Mouse (Mus musculus): ENCODE data around the gene Gspt2.
"Not testable (repeated sequence)": the region's sequence is repeated elsewhere in the genome, so short reads cannot be mapped to it uniquely, and the experiment has no call there.

Gene Gspt2

DNA sequence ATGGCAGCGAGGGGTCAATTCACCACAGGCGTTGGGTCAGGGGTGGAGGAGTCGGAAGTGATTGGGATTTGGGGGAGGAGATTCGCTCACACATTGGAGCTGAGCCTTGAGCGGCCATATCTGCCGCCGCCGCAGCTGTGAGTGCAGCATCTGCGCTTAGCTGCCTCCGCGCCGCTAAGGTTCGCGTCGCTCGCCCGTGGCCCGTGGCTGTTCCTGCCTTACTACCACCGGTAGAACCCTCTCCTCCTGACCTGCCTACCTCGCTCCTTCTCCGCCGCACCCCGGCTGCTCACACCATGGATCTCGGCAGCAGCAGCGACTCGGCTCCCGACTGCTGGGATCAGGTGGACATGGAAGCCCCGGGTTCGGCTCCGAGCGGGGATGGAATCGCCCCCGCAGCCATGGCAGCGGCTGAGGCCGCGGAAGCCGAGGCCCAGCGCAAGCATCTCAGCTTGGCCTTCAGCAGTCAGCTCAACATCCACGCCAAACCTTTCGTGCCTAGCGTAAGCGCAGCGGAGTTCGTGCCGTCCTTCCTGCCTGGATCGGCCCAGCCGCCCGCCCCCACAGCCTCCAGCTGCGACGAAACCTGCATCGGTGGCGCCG, at the start of gene Gspt2:
Gspt2 (plus strand) TSS at position 109 of the 603 bp plus-strand sequence.
- peak; percentile 60 for DNase-seq (ENCODE audit: low spot score)

DNA sequence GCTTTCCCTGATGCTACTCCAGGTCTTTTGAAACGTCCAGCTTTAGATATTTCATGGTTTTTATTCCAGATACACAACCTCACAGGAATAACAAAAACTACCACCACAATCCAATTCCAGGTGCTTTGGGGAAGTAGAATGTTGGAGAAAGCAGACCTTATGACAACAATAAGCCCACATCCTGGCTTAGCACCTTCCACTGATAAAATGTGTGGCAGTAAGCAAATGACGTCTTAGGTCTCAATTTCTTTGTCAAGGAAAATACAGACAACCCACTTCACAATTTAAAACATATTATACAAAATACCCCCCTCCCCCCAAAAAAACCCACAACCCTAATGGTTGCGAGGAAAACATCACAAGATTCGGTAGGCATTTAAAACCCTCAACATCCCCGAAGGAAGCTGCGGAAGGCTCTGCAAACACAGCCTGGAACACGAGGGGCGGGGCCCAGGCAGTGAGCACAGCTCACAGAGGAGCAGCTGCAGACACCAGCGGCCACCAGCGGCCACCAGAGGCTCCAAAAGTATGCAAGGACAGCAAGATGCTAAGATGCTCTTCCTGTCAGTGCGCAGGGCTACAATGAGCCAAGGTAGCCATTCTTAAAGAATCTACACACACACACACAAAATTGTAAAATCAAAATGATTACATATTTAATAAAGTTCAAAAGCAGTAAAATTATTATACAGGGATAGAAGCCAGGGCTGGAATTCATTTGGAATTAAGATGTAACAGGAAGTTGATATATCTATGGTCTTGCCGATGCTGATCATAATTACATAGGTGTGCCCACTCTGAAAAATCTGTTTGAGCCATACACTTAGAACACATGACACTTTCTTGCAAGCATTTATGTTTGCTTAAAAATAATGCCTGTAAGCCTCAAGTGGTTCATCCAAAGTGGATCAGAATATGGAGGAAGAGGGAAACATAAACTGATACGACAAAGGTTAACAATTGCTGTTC, 10.8 kb upstream of the Gspt2 start:
- DNase-seq (ENCODE audit: low spot score) = peak; percentile 67

DNA sequence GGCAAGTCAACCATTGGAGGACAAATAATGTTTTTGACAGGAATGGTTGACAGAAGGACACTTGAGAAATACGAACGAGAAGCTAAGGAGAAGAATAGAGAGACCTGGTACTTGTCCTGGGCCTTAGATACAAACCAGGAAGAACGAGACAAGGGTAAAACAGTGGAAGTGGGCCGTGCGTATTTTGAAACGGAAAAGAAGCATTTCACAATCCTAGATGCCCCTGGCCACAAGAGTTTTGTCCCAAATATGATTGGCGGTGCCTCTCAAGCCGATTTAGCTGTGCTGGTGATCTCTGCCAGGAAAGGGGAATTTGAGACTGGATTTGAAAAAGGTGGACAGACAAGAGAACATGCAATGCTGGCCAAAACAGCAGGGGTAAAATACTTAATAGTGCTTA, 1.0 kb downstream of the Gspt2 start:
- DNase-seq (ENCODE audit: low spot score) = no peak

DNA sequence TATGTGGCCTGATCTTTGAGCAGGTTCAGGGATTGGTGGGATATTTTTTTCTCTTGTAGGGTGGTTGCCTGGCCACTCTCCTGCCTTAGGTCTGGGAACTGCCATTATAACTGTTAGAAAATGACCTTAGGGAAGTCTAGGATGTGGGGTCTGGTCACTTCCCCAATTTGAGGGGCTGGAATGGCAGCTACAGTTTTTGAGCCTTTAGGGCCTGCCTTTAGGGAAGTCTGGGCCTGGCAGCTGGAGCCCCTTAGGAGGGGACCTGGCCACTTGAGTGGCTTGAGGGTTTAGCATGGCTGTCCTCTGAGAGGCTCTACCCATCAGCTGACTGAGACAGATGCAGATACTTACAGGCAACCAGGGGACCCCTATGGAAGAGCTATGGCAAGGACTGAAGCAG, 12.7 kb downstream of the Gspt2 start:
- DNase-seq (ENCODE audit: low spot score) = no peak

DNA sequence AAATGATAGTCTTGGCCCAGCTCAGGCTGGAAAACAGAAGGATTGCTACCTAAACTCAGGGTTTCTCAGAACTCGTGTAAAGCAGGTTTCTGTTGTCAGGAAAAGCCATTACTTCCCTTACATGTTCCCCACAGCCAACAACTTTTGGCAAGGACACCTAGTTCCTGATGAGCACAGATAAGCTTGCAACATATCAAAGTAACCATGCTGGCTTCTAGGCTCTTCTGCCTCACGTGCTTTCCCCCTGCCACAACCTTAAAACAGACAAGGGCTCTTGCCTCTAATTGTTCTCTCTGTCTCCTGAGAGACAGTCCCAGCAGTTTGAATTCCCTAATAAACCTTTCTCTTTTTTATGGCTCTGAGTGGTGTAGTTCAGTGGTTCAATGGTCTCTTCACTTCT, 21.9 kb downstream of the Gspt2 start:
- DNase-seq (ENCODE audit: low spot score) = no peak

DNA sequence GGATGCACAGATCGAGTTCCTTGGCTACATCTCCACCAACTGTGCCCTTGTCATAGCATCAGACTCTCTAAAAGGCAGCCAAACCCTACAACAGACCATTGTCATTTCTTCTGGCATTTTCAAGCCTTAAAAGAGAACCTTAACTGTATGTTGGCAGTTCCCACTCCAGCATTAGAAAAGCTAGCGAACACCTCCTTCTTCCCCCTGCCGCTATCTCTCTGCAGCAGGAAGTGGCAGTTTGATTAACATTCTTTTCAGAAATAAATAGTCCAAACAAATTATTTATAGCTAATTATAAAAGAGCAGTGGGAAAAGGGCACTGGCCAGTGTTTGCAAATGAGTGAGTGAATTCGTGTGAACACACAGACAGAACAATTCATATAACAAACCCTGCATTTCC, 34.9 kb downstream of the Gspt2 start:
- no peak for DNase-seq (ENCODE audit: low spot score)

DNA sequence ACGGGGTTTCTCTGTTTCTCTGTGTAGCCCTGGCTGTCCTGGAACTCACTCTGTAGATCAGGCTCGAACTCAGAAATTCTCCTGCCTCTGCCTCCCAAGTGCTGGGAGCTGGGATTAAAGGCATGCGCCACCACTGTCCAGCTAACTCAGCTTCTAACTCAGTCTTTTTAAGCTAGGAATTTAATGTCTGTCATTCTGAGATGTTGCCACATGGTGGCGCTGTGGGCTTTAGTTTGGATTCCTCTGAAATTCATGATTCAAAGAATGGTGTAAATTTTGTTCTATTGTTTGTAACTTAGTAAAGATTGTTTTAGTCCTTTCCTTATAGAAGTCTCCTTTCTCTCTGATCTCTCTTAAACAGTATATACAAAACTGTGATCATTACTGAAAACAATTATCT, 39.1 kb downstream of the Gspt2 start:
- DNase-seq (ENCODE audit: low spot score) = peak; percentile 78

DNA sequence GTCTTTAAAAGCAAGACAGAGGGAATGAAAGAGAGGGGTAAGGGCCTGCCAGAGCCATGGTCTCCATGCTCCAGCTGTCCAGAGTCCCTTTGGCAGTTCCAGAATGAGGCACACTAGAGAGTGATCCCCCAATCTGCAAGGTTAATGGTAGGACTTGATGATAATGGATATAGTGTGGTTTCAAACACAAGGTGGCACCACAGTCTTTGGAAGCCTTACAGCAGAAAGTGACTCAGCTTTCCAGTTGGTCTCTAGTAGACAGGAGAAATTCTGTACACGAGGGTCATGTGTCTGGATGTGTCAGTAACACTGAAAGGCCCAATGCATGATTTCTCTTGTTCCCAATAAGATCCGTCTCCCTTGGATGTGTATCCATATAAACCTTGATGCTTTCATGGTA, 45.7 kb downstream of the Gspt2 start:
- not testable (repeated sequence) for DNase-seq (ENCODE audit: low spot score)

DNA sequence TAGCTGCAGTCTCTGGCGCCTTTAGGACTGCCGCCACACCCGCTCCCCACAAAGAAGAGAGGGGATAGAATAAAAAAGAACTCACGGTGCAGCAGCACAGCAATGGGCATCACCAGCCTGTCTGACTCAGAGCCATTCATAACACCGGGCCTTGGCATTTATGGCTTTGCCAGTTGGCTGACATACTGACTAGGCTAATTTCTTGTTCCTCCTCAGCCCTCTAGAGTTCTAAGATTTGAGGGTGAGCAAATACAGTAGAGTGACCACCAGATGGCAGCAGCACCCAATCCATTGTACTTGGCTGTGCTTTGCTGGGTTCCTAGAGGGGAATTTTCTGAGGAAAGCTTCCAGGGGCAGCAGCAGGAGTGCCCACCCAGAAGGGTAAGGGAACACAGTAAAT, 53.7 kb downstream of the Gspt2 start:
- DNase-seq (ENCODE audit: low spot score) = not testable (repeated sequence)
